Mouse (Mus musculus): ENCODE results near the gene Svop. TPM values are rescaled to one million over a fixed set of nuclear protein-coding genes. Genes with fewer than 3 reads are reported as not detected.

Gene Svop
- total and polyA plus RNA-seq, 3 experiments = 0.31 to 0.51 (median 0.38) TPM

GRCm38 (mm10) chr5:114099709-114100389, 8.5 kb upstream of the Svop start (continued):
- TF ChIP-seq ELF1 (IDR thresholded peaks at IDR 0.05; ENCODE audit: low read depth, low read length) (peak; percentile 49; the same call in 1 of the 2 replicates), MAFK (IDR thresholded peaks at IDR 0.05; ENCODE audit: insufficient replicate concordance, low read length) (no peak), BHLHE40 (IDR thresholded peaks at IDR 0.05; ENCODE audit: low read depth, low read length) (no peak), KAT2A (IDR thresholded peaks at IDR 0.05; ENCODE audit: insufficient replicate concordance, low read length) (peak; percentile 65; the same call in 1 of the 2 replicates), JUN (IDR thresholded peaks at IDR 0.05; ENCODE audit: insufficient read depth, low read depth, low read length) (no peak), ZC3H11A (IDR thresholded peaks at IDR 0.05; ENCODE audit: low read depth, low read length) (no peak), POLR2AphosphoS2 (IDR thresholded peaks at IDR 0.05; ENCODE audit: low read depth, low read length) (no peak), IRF4 (IDR thresholded peaks at IDR 0.05; ENCODE audit: low read depth, low read length) (peak; percentile 49; the same call in 1 of the 2 replicates), RCOR1 (conservative IDR thresholded peaks at IDR 0.05; ENCODE audit: low read depth, low read length) (no peak), USF1 (IDR thresholded peaks at IDR 0.05; ENCODE audit: low read depth, low read length) (no peak)

- DNase-seq (ENCODE audit: extremely low read depth) = no peak
- peaks cover 49% of the 10 kb centered on the region for H3K27me3 ChIP-seq (replicated peaks)
- dilution Hi-C loops (cut with MboI; ENCODE audit: extremely low pct_ligation_motif_present, extremely low pct_unique_long_range_greater_than_20kb, low sequenced_read_pairs) (no loop called here), in situ Hi-C loops (cut with MboI; ENCODE audit: low pct_ligation_motif_present, low pct_unique_long_range_greater_than_20kb, low sequenced_read_pairs) (no loop called here)
- 0 out of 2 replicates have a peak overlapping the region, but pooled peaks have one; percentile 25 for H3K4me2 ChIP-seq (ENCODE audit: insufficient read depth, low read depth, poor library complexity, severe bottlenecking)
- no peaks in the 10 kb centered on the region for H3K79me2 ChIP-seq (replicated peaks; ENCODE audit: control insufficient read depth, extremely low read depth, insufficient read depth, poor library complexity, severe bottlenecking)
- H3K9me3 ChIP-seq (replicated peaks; ENCODE audit: low read length) = peaks cover 16% of the 10 kb centered on the region
- TF ChIP-seq ZNF384 (IDR thresholded peaks at IDR 0.05; ENCODE audit: low read depth, low read length) = no peak
- TF ChIP-seq MEF2A (IDR thresholded peaks at IDR 0.05; ENCODE audit: borderline replicate concordance, low read depth, low read length) = no peak
- peaks cover 4% of the 10 kb centered on the region in 2 experiments; a peak in 3 of 4 replicates for H3K4me1 ChIP-seq (ENCODE audit: control insufficient read depth in 1 of 2, insufficient read depth in 2 of 2)
- no peak overlapping the region for H3K4me3 ChIP-seq (replicated peaks in 1 of 3; ENCODE audit: low read depth in 2 of 3, low read length in 2 of 3, poor library complexity in 1 of 3)
- no peak overlapping the region for H3K27ac ChIP-seq (ENCODE audit: insufficient read depth, low read depth)
- no peaks in the 10 kb centered on the region for H3K36me3 ChIP-seq (replicated peaks in 1 of 2; ENCODE audit: control insufficient read depth in 1 of 2, insufficient read depth in 1 of 2, low read length in 1 of 2)
- no peak overlapping the region for H3K9ac ChIP-seq (ENCODE audit: insufficient read depth, low read depth)
These were observed 853 bp downstream of the Svop start for GRCm38 (mm10) chr5:114090421-114091013.

GRCm38 (mm10) chr5:114087875-114088480, 3.4 kb downstream of the Svop start:
- Histone ChIP-seq H3K27ac (ENCODE audit: insufficient read depth, low read depth) (no peak overlapping the region), H3K27me3 (replicated peaks) (peaks cover 27% of the 10 kb centered on the region), H3K4me3 (replicated peaks in 1 of 3; ENCODE audit: low read depth in 2 of 3, low read length in 2 of 3, poor library complexity in 1 of 3) (no peak overlapping the region), H3K9ac (ENCODE audit: insufficient read depth, low read depth) (no peak overlapping the region), H3K9me3 (replicated peaks; ENCODE audit: low read length) (peaks cover 5% of the 10 kb centered on the region), H3K36me3 (replicated peaks in 1 of 2; ENCODE audit: control insufficient read depth in 1 of 2, insufficient read depth in 1 of 2, low read length in 1 of 2) (no peaks in the 10 kb centered on the region), H3K79me2 (replicated peaks; ENCODE audit: control insufficient read depth, extremely low read depth, insufficient read depth, poor library complexity, severe bottlenecking) (no peaks in the 10 kb centered on the region), H3K4me2 (ENCODE audit: insufficient read depth, low read depth, poor library complexity, severe bottlenecking) (no peak overlapping the region), H3K4me1 (ENCODE audit: control insufficient read depth in 1 of 2, insufficient read depth in 2 of 2) (peaks cover 4 to 9% of the 10 kb centered on the region in 2 experiments; a peak in 3 of 4 replicates)
- in situ Hi-C loops (cut with MboI; ENCODE audit: low pct_ligation_motif_present, low pct_unique_long_range_greater_than_20kb, low sequenced_read_pairs) (no loop called here), dilution Hi-C loops (cut with MboI; ENCODE audit: extremely low pct_ligation_motif_present, extremely low pct_unique_long_range_greater_than_20kb, low sequenced_read_pairs) (no loop called here)
- TF ChIP-seq ZKSCAN1 (IDR thresholded peaks at IDR 0.05; ENCODE audit: borderline replicate concordance, low read depth, low read length) = no peak
- TF ChIP-seq EP300 (IDR thresholded peaks at IDR 0.05; ENCODE audit: low read length) = no peak
- TF ChIP-seq ZNF384 (IDR thresholded peaks at IDR 0.05; ENCODE audit: low read depth, low read length) = peak; percentile 77
- no peak for TF ChIP-seq TCF12 (IDR thresholded peaks at IDR 0.05; ENCODE audit: low read depth, low read length)
- no peak for DNase-seq (ENCODE audit: extremely low read depth)
